Mouse (Mus musculus): ENCODE measurements around the gene Npas3. TPM values are rescaled to one million over a fixed set of nuclear protein-coding genes. Genes with fewer than 3 reads are reported as not detected.

The Npas3 gene
- polyA plus RNA-seq, 1 experiment from 2014 or later = 1.1 TPM

GRCm38 (mm10) chr12:54110342-54110741, 861.9 kb downstream of the Npas3 start:
- H3K4me1 ChIP-seq = no peaks in the 10 kb centered on the region
- no peak overlapping the region for H3K27ac ChIP-seq (replicated peaks)
- no peak for ATAC-seq (ENCODE audit: extremely low read depth, insufficient number of reproducible peaks, low FRiP score, low TSS enrichment)
- 32% methylated on average over 2 of the region's 2 CpGs for WGBS
- H3K9me3 ChIP-seq = no peaks in the 10 kb centered on the region
- no peak overlapping the region for H3K9ac ChIP-seq
- no peaks in the 10 kb centered on the region for H3K36me3 ChIP-seq
- H3K4me3 ChIP-seq = no peak overlapping the region
- H3K27me3 ChIP-seq (replicated peaks) = no peaks in the 10 kb centered on the region
- H3K4me2 ChIP-seq = no peak overlapping the region

- no peak for ATAC-seq (ENCODE audit: extremely low read depth, insufficient number of reproducible peaks, low FRiP score, low TSS enrichment)
- no peaks in the 10 kb centered on the region for H3K4me1 ChIP-seq
- WGBS = 45% methylated on average over 3 of the region's 3 CpGs
- no peaks in the 10 kb centered on the region for H3K9me3 ChIP-seq
- H3K27me3 ChIP-seq (replicated peaks) = no peaks in the 10 kb centered on the region
- H3K4me3 ChIP-seq = no peak overlapping the region
- H3K9ac ChIP-seq = no peak overlapping the region
- no peak overlapping the region for H3K4me2 ChIP-seq
- H3K27ac ChIP-seq (replicated peaks) = no peak overlapping the region
- H3K36me3 ChIP-seq = no peaks in the 10 kb centered on the region
Observed at GRCm38 (mm10) chr12:54110930-54111329, 862.5 kb downstream of the Npas3 start.

GRCm38 (mm10) chr12:54120386-54120785, 871.9 kb downstream of the Npas3 start:
- no peak overlapping the region for H3K27ac ChIP-seq (replicated peaks)
- no peak for ATAC-seq (ENCODE audit: extremely low read depth, insufficient number of reproducible peaks, low FRiP score, low TSS enrichment)
- no peaks in the 10 kb centered on the region for H3K9me3 ChIP-seq
- 58% methylated on average over 1 of the region's 1 CpGs for WGBS
- H3K4me2 ChIP-seq = no peak overlapping the region
- no peaks in the 10 kb centered on the region for H3K27me3 ChIP-seq (replicated peaks)
- no peak overlapping the region for H3K4me3 ChIP-seq
- no peak overlapping the region for H3K9ac ChIP-seq
- H3K4me1 ChIP-seq = no peaks in the 10 kb centered on the region
- H3K36me3 ChIP-seq = no peaks in the 10 kb centered on the region

- Histone ChIP-seq H3K9ac (no peak overlapping the region), H3K36me3 (no peaks in the 10 kb centered on the region), H3K4me1 (no peaks in the 10 kb centered on the region), H3K4me3 (no peak overlapping the region), H3K4me2 (no peak overlapping the region), H3K27ac (replicated peaks) (no peak overlapping the region), H3K9me3 (no peaks in the 10 kb centered on the region), H3K27me3 (replicated peaks) (no peaks in the 10 kb centered on the region)
- no peak for ATAC-seq (ENCODE audit: extremely low read depth, insufficient number of reproducible peaks, low FRiP score, low TSS enrichment)
- 81% methylated on average over 3 of the region's 3 CpGs for WGBS
Observed at GRCm38 (mm10) chr12:54121286-54121685, 872.8 kb downstream of the Npas3 start.

Measured in heart, embryonic 13.5 days (tissue).